Mouse (Mus musculus) midbrain, embryonic 16.5 days (tissue): Measurements from ENCODE around the gene Phactr1. TPM values are rescaled to one million over a fixed set of nuclear protein-coding genes. Genes with fewer than 3 reads are reported as not detected.

Source experiments
- ATAC-seq: fragments of 200-750 bp; cut with Nextera tagmentation; 2 replicates; pipeline ENCODE4 v1.8.0; 2017; ENCODE audit warnings: moderate TSS enrichment
- H3K27ac ChIP-seq: fragments of 300-500 bp; sonication (generic); 2 replicates; pipeline ENCODE4 v1.5.1; 2014; ENCODE audit warnings: mild to moderate bottlenecking, low read length, mixed read lengths
- H3K27me3 ChIP-seq: fragments of 300-500 bp; sonication (generic); 2 replicates; pipeline ENCODE4 v1.6.1; 2014; ENCODE audit warnings: low read depth, low read length, mixed read lengths; ENCODE audit not compliant: control insufficient read depth, insufficient read depth
- H3K36me3 ChIP-seq: fragments of 300-500 bp; sonication (generic); 2 replicates; pipeline ENCODE4 v1.6.1; 2014; ENCODE audit warnings: mild to moderate bottlenecking, low read length, moderate library complexity, mixed read lengths; ENCODE audit not compliant: control insufficient read depth, insufficient read depth
- H3K4me1 ChIP-seq: fragments of 300-500 bp; sonication (generic); 2 replicates; pipeline ENCODE4 v1.6.1; 2014; ENCODE audit warnings: mild to moderate bottlenecking, low read length, mixed read lengths; ENCODE audit not compliant: control insufficient read depth, insufficient read depth
- H3K4me2 ChIP-seq: fragments of 300-500 bp; sonication (generic); 2 replicates; pipeline ENCODE4 v1.6.1; 2014; ENCODE audit warnings: mild to moderate bottlenecking, low read length, mixed read lengths
- H3K4me3 ChIP-seq: fragments of 300-500 bp; sonication (generic); 2 replicates; pipeline ENCODE4 v1.5.1; 2014; ENCODE audit warnings: low read depth, mild to moderate bottlenecking, low read length, moderate library complexity, mixed read lengths
- H3K9ac ChIP-seq: fragments of 300-500 bp; sonication (generic); 2 replicates; pipeline ENCODE4 v1.6.1; 2014; ENCODE audit warnings: low read depth, low read length, mixed read lengths
- H3K9me3 ChIP-seq: fragments of 300-500 bp; sonication (generic); replicated peaks from 2 replicates; pipeline ENCODE4 v1.6.1; 2014; ENCODE audit warnings: mild to moderate bottlenecking, low read length, mixed read lengths; ENCODE audit not compliant: control insufficient read depth, poor library complexity, severe bottlenecking
- WGBS: fragments of 180-500 bp; shearing (Covaris S2); extraction: QIAGEN DNeasy Blood & Tissue Kit; methylation state at CpG from one replicate; pipeline ENCODE4 v1.1.7; 2014; 5-methylcytosine and 5-hydroxymethylcytosine counted together
- polyA plus RNA-seq: library from polyadenylated mRNA; unstranded; fragments of >200 nt; fragmentation: Nextera tagmentation; extraction: Ambion mirVana; gene quantifications from 2 replicates; pipeline ENCODE4 v1.2.1, GENCODE M21; 2015

Phactr1 gene
- polyA plus RNA-seq, 1 experiment from 2014 or later = 62.5 TPM

DNA sequence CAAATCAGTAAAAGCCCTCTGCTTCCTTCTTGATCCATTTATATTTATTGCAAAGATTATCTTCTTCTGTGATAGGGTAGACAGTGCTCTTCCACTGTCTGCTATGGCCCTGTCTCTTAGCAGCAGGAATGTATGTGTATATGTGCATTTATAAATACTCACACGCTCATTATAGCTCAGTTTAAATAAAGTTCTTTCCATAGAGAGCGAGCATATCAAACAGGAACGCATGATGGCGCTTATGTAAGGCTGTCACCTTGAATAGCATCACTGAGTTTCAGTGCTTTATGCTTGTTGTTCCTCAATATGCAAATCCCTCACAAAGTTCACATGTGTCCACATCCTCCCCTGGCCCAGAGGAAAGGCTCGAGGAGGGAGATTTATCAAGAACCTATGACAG lies 57.7 kb downstream of the Phactr1 start:
- Histone ChIP-seq H3K27me3 (no peaks in the 10 kb centered on the region), H3K4me2 (no peak overlapping the region), H3K4me1 (peaks cover 2% of the 10 kb centered on the region; the same call in 1 of the 2 replicates), H3K36me3 (no peaks in the 10 kb centered on the region), H3K4me3 (no peak overlapping the region), H3K27ac (no peak overlapping the region), H3K9ac (no peak overlapping the region), H3K9me3 (no peaks in the 10 kb centered on the region)
- ATAC-seq = no peak
- 70% methylated on average over 5 of the region's 5 CpGs for WGBS

DNA sequence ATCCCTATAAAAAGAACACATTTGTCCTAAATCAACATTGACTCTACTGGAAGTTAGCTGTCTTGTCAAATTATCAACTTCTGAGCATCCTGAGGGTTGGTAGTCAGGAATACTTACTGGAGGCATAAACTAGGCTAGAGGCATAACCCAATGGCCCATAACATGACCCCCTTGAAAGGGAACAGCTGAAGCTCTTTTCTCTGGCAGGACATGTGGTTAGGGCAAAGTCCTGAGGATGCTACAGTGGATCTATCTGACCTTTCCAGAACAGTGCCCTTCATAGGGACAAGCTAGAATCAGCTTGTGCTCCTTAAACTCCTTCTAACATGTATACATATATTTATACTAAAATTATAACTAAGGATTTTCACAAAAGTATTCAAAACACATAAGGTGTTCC lies 61.8 kb downstream of the Phactr1 start:
- Histone ChIP-seq H3K4me1 (peaks cover 6% of the 10 kb centered on the region), H3K27me3 (no peaks in the 10 kb centered on the region), H3K27ac (no peak overlapping the region), H3K9me3 (no peaks in the 10 kb centered on the region), H3K4me2 (no peak overlapping the region), H3K9ac (no peak overlapping the region), H3K4me3 (no peak overlapping the region), H3K36me3 (no peaks in the 10 kb centered on the region)
- no peak for ATAC-seq

DNA sequence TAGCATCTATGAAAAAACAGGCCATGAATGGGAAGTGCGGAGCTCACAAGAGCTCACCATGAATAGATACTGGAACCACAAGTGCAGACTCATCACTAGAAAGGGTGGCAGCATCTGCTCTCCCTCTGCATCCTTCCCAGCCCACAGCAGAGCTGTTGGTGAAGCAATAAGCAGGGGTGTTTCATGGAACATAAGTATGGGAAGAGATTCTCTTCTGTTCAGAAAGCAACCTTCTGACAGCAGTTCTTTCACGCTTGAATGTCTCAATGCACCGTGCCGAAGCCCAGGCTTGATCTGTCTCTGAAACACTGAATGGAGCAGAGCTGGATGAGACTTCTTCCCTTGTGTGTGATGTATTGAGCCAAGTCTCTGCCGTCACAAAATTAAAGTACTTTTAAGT lies 64.0 kb downstream of the Phactr1 start:
- H3K4me2 ChIP-seq = no peak overlapping the region
- 46% methylated on average over 5 of the region's 5 CpGs for WGBS

DNA sequence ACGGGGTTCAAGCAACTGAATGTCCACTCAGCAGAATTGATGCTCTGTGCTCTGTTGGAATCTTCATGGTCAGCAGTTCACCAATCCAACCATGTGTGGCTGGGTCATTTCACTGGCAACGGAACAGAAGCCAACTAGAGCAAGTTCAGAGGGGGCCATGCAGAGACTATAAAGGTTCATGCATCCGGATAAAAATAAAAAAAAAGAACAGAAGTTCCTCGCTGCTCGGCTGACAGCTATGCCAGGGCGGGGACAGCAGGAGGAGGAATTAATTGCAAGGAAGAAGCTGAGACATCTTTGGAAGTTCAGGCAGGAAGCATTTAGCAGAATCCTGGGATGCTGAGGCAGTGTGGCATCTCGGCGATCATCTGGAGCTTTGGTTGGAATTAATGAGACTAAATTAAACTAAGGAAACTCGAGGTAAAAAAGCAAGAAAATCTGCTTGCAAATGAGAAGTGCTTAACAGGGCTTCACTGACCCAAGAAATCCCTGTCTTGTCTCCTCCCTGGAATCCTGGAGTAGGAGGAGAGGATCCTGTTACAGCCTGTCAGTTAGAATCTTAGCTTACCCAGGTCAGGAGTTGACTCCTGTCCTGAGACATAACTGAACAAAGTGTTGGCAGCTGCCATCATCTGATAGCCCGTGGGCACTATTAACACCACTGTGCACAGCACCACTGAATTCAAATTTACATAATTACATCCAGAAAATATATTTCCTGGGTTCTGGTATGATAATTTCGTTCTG lies 77.4 kb downstream of the Phactr1 start:
- 19% methylated on average over 11 of the region's 11 CpGs for WGBS
- Histone ChIP-seq H3K4me1 (peaks cover 20% of the 10 kb centered on the region), H3K36me3 (no peaks in the 10 kb centered on the region), H3K4me2 (peak overlapping the region; percentile 1), H3K9me3 (no peaks in the 10 kb centered on the region), H3K4me3 (no peak overlapping the region), H3K9ac (no peak overlapping the region), H3K27me3 (no peaks in the 10 kb centered on the region), H3K27ac (peak overlapping the region; percentile 0; the same call in 1 of the 2 replicates)
- ATAC-seq = peak; percentile 80

More for the DNA sequence above, 64.0 kb downstream of the Phactr1 start:
- Histone ChIP-seq H3K27me3 (no peaks in the 10 kb centered on the region), H3K4me1 (peaks cover 6% of the 10 kb centered on the region), H3K4me3 (no peak overlapping the region), H3K27ac (no peak overlapping the region), H3K9me3 (no peaks in the 10 kb centered on the region), H3K36me3 (no peaks in the 10 kb centered on the region), H3K9ac (no peak overlapping the region)
- no peak for ATAC-seq

DNA sequence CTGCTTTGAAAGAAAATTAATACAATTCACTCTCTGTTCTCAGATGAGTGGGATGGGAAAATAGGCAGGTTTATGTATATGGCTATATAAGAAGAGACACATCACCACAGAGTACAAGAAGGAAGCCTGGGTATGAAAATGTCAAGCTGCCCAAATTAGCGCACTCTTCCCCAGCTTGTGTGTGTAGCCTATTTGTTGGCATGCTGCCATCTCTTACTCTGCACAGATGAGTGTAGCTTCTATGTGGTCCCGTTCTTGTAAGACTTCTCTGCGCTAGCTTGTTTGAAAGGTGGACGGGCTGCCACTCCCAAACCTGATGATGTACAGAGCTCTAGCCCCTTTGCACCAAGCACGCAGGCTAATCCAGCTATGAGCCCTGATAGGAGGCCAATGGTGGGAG lies 78.7 kb downstream of the Phactr1 start:
- Histone ChIP-seq H3K4me1 (peaks cover 20% of the 10 kb centered on the region), H3K36me3 (no peaks in the 10 kb centered on the region), H3K9me3 (no peaks in the 10 kb centered on the region), H3K4me3 (no peak overlapping the region), H3K27ac (no peak overlapping the region), H3K27me3 (no peaks in the 10 kb centered on the region), H3K4me2 (no peak overlapping the region), H3K9ac (no peak overlapping the region)
- WGBS = 74% methylated on average over 5 of the region's 5 CpGs
- ATAC-seq = peak; percentile 57; the same call in 1 of the 2 replicates

DNA sequence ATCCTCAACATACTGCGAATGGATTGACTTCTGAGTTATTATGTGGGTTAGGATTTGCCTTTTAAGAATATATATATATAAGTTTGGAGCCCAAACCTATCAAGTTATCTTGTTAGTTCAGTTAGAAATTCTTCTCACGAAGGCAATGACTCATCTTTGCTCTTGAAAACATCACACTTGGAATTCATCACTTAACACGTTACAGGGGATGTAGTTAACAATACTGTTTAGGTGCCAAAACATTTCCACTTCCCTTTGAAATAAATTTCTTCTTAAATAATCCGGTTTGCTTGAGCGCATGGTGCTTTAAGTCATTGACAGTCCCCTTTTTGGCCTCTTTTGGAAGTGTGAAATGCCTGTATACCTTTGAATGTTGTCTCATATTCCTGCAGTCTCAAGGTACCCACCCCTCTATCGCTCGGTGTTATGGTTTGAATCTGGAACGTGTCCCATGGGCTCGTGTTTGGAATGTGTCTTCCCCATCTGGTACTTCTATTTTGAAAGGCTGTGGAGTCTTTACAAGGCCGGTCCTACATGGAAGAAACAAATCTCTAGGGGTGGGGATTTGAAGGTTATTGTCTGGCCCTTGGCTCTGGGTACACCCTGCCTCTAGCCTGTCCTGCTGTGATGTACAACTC lies 80.6 kb downstream of the Phactr1 start:
- 88% methylated on average over 10 of the region's 10 CpGs for WGBS
- no peak overlapping the region for H3K4me3 ChIP-seq
- no peak overlapping the region for H3K9ac ChIP-seq
- H3K9me3 ChIP-seq = no peaks in the 10 kb centered on the region
- no peaks in the 10 kb centered on the region for H3K27me3 ChIP-seq
- H3K36me3 ChIP-seq = no peaks in the 10 kb centered on the region
- no peak overlapping the region for H3K27ac ChIP-seq
- peaks cover 20% of the 10 kb centered on the region for H3K4me1 ChIP-seq
- no peak for ATAC-seq
- no peak overlapping the region for H3K4me2 ChIP-seq

DNA sequence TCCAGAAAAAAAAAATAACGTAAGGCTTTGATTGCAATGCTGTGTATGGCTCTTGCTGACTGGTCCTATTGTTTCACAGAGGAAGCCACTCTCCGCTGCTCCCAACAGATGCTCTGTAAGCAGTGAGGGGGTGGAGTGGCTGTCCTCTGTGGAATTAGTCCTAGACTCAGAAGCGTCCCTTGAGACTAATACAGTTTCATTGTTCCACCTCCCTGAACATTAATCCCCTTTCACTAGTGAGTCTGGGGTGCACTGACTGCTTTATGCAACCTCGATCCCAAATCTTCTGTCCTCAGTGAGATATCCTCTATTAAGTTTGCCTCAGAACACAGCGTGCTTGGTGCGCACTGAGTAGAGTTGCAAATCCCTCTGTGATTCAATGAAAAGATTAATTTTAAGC lies 91.9 kb downstream of the Phactr1 start:
- 0 out of 2 replicates have a peak overlapping the region, but pooled peaks have one; percentile 24 for H3K27ac ChIP-seq
- H3K9me3 ChIP-seq = no peaks in the 10 kb centered on the region
- H3K9ac ChIP-seq = no peak overlapping the region
- H3K4me1 ChIP-seq = peaks cover 12% of the 10 kb centered on the region; the same call in 1 of the 2 replicates
- no peaks in the 10 kb centered on the region for H3K27me3 ChIP-seq
- no peaks in the 10 kb centered on the region for H3K36me3 ChIP-seq
- H3K4me3 ChIP-seq = no peak overlapping the region
- H3K4me2 ChIP-seq = no peak overlapping the region; the same call in 1 of the 2 replicates
- 10% methylated on average over 6 of the region's 6 CpGs for WGBS
- peak; percentile 48; the same call in 1 of the 2 replicates for ATAC-seq

DNA sequence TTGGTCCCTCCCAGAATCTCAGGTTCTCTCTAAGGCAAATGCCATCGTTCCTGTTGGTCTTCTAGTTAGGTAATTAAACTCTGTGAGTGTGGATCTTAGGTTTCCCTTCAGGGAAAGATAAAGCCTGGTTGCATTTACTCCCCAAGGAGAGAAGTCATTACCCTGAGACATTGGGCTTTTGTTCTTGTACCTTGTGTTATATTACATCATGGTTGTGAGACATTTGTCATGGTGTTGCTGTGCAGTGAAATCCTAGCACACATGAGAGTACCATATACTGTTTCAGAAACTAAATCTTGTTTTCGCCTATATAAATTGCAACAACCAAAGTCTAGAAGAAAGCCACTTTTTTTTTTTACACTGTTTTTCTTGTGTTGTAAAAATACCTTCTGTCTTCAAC lies 93.6 kb downstream of the Phactr1 start:
- no peak for ATAC-seq
- Histone ChIP-seq H3K4me2 (no peak overlapping the region), H3K36me3 (no peaks in the 10 kb centered on the region), H3K4me1 (peaks cover 12% of the 10 kb centered on the region; the same call in 1 of the 2 replicates), H3K4me3 (no peak overlapping the region), H3K27ac (no peak overlapping the region), H3K27me3 (no peaks in the 10 kb centered on the region), H3K9me3 (no peaks in the 10 kb centered on the region), H3K9ac (no peak overlapping the region)
- 70% methylated on average over 2 of the region's 2 CpGs for WGBS

DNA sequence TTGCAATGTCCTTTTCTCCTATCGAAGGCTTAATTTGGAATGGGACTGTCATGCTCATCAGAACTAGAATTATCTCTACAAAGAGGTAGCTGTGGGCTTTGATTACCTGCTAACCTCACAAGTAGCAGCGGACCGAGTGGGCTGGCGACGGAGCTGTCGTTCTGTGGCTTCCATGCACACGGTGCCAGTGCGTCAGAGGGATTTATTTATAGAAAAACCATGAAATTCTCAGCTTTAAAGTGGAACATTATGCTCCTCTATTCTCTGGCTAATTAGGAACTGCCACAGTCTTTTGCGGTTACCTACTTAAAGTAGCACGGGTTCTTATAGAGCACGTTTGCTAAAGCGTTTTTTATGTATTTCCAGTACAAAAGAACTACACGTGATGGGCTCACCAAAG lies 101.7 kb downstream of the Phactr1 start:
- no peak for ATAC-seq
- no peaks in the 10 kb centered on the region for H3K36me3 ChIP-seq
- H3K9ac ChIP-seq = no peak overlapping the region
- H3K4me3 ChIP-seq = no peak overlapping the region
- no peak overlapping the region for H3K27ac ChIP-seq
- H3K4me1 ChIP-seq = no peaks in the 10 kb centered on the region
- no peak overlapping the region for H3K4me2 ChIP-seq
- no peaks in the 10 kb centered on the region for H3K27me3 ChIP-seq
- H3K9me3 ChIP-seq = no peaks in the 10 kb centered on the region
- WGBS = 47% methylated on average over 13 of the region's 13 CpGs
